Mouse (Mus musculus): Measurements from ENCODE around the gene Rffl.

DNA sequence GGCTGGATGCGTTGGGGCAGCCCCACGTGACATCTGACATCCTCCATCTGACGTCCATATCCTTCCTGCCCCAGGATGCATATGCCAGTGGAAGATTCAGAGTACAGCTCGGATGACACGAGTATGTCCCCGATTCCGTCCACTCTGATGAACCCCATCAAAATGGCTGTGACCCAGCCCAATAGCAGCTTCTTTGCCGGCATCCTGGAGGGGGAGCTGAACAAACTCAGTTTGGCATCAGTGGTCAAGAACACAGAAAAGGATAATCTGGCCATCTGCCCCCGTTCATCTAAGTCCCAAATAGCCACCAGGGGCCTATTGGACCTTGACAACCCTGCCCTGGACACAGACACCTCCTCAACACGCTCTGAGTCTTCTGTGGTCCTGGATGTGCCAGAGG is 26.5 kb upstream of the Rffl start:
- TF ChIP-seq CTCF (IDR thresholded peaks at IDR 0.05) (no peak), EP300 (IDR thresholded peaks at IDR 0.05) (no peak)
